Mouse (Mus musculus): ENCODE measurements around the gene Rnf130. TPM values are rescaled to one million over a fixed set of nuclear protein-coding genes. Genes with fewer than 3 reads are reported as not detected.

The Rnf130 gene
- polyA plus RNA-seq, 1 experiment from 2014 or later = 52.6 TPM

DNA sequence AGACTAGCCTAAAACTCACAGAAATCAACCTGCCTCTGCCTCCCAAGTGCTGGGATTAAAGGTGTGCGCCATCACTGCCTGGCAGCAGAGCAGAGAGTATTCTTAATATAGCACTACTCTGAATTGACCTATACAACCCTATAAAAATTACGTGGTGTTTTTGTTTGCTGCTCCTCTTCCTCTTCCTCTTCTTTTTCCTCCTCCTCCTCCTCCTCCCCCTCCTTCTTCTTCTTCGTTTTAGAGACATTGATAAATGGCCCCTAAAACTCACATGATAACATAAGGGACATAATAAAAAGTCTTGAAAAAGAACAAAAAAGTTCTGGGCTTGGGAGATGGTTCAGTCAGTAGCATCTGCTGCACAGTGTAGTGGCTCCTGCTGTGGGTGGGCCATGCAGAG lies 16.0 kb downstream of the Rnf130 start:
- no peak overlapping the region for H3K4me2 ChIP-seq (replicated peaks; ENCODE audit: low read depth)
- ATAC-seq (ENCODE audit: low FRiP score, low TSS enrichment) = no peak
- no peaks in the 10 kb centered on the region for H3K27me3 ChIP-seq (ENCODE audit: control insufficient read depth, insufficient read depth, low read length)
- 71% methylated on average over 3 of the region's 3 CpGs for WGBS
- H3K27ac ChIP-seq (replicated peaks) = no peak overlapping the region
- H3K4me3 ChIP-seq (ENCODE audit: low read depth, low read length) = no peak overlapping the region
- no peaks in the 10 kb centered on the region for H3K36me3 ChIP-seq (ENCODE audit: control insufficient read depth, insufficient read depth, low read length)
- H3K9me3 ChIP-seq (ENCODE audit: control insufficient read depth, low read length) = no peaks in the 10 kb centered on the region
- H3K9ac ChIP-seq (ENCODE audit: low read length) = no peak overlapping the region
- no peak for DNase-seq (ENCODE audit: low spot score)
- H3K4me1 ChIP-seq (replicated peaks; ENCODE audit: control insufficient read depth, insufficient read depth) = no peaks in the 10 kb centered on the region
- TF ChIP-seq EP300 (optimal IDR thresholded peaks at IDR 0.05) = no peak
- TF ChIP-seq CTCF (IDR thresholded peaks at IDR 0.05; ENCODE audit: low read depth) = no peak

DNA sequence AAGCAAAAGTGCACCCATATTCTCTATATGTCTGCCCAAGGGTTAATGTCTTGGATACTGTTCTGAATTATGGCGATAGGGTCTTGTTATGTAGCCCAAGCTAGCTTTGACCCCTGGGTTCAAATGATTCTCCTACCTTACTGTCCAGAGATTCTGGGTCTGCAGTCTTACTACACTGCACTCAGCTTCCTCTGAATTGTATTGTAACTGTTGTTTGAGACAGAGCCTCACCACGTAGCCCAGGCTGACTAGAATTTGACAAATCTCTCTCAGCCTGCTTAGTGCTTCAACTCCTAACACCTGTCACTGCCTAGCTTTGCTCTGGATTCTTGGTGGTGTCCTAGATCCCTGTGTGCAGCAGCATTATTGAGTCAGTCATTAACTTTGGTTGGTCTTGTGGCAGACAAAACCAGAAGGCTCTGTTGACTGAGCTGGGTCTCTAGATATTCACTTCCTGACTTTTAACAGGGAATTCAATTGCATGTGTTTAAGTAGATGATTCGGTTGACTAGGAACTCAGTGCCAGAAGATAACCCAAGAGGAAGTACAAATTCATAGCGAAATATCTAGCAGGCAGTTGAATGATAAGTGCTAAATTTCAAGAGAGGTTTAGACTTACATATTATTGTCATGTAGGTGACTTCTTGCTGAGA lies 17.3 kb downstream of the Rnf130 start:
- H3K4me1 ChIP-seq (replicated peaks; ENCODE audit: control insufficient read depth, insufficient read depth) = no peaks in the 10 kb centered on the region
- no peaks in the 10 kb centered on the region for H3K36me3 ChIP-seq (ENCODE audit: control insufficient read depth, insufficient read depth, low read length)
- ATAC-seq (ENCODE audit: low FRiP score, low TSS enrichment) (no peak), DNase-seq (ENCODE audit: low spot score) (no peak)
- 69% methylated on average over 4 of the region's 4 CpGs for WGBS
- no peak overlapping the region for H3K9ac ChIP-seq (ENCODE audit: low read length)
- H3K4me2 ChIP-seq (replicated peaks; ENCODE audit: low read depth) = no peak overlapping the region
- no peaks in the 10 kb centered on the region for H3K9me3 ChIP-seq (ENCODE audit: control insufficient read depth, low read length)
- H3K27me3 ChIP-seq (ENCODE audit: control insufficient read depth, insufficient read depth, low read length) = no peaks in the 10 kb centered on the region
- H3K27ac ChIP-seq (replicated peaks) = no peak overlapping the region
- TF ChIP-seq EP300 (optimal IDR thresholded peaks at IDR 0.05) (no peak), CTCF (IDR thresholded peaks at IDR 0.05; ENCODE audit: low read depth) (no peak)
- no peak overlapping the region for H3K4me3 ChIP-seq (ENCODE audit: low read depth, low read length)

DNA sequence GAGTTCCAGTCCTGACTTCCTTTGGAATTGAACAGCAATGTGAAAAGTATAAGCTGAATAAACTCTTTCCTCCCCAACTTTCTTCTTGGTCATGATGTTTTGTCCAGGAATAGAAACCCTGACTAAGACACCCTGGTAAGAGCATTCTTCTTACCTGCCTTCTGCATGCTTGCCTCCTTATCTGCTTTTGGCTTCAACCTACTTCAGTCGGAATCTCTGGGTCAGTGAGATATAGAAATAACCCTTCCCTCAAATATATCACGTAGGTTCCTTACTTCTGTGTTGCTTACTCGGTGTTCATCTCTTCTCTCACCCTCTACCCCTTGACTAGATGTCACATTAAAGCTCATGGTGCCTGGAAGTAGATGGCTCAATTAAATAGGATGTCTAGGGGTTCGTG lies 19.3 kb downstream of the Rnf130 start:
- TF ChIP-seq EP300 (optimal IDR thresholded peaks at IDR 0.05) (no peak), CTCF (IDR thresholded peaks at IDR 0.05; ENCODE audit: low read depth) (no peak)
- Histone ChIP-seq H3K27me3 (ENCODE audit: control insufficient read depth, insufficient read depth, low read length) (no peaks in the 10 kb centered on the region), H3K4me2 (replicated peaks; ENCODE audit: low read depth) (no peak overlapping the region), H3K9me3 (ENCODE audit: control insufficient read depth, low read length) (no peaks in the 10 kb centered on the region), H3K9ac (ENCODE audit: low read length) (no peak overlapping the region), H3K4me3 (ENCODE audit: low read depth, low read length) (no peak overlapping the region), H3K36me3 (ENCODE audit: control insufficient read depth, insufficient read depth, low read length) (no peaks in the 10 kb centered on the region), H3K4me1 (replicated peaks; ENCODE audit: control insufficient read depth, insufficient read depth) (no peaks in the 10 kb centered on the region), H3K27ac (replicated peaks) (no peak overlapping the region)
- DNase-seq (ENCODE audit: low spot score) (no peak), ATAC-seq (ENCODE audit: low FRiP score, low TSS enrichment) (no peak)
- WGBS = 87% methylated on average over 4 of the region's 4 CpGs

DNA sequence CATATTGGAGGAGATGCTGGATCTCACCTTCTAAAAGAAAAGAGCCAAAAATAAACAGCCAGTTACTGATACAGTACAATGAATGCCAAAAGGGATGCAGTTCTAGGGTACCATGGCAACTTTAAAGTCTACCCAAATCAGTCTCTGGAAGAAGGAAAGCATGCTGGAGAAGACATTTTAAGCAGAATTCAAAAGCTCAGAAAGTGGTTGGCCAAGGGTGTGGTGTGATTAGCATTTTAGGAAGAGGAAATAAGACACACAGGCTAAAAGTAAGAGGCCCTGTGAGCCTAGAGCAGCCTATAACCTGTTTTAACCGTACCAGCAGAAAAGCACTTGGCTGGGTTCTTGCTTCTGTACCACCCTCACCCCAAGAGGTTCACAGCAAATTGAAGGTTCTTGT lies 22.5 kb downstream of the Rnf130 start:
- H3K9me3 ChIP-seq (ENCODE audit: control insufficient read depth, low read length) = no peaks in the 10 kb centered on the region
- no peak overlapping the region for H3K9ac ChIP-seq (ENCODE audit: low read length)
- no peak overlapping the region for H3K27ac ChIP-seq (replicated peaks)
- H3K4me3 ChIP-seq (ENCODE audit: low read depth, low read length) = no peak overlapping the region
- H3K36me3 ChIP-seq (ENCODE audit: control insufficient read depth, insufficient read depth, low read length) = no peaks in the 10 kb centered on the region
- TF ChIP-seq EP300 (optimal IDR thresholded peaks at IDR 0.05) = no peak
- no peak for TF ChIP-seq CTCF (IDR thresholded peaks at IDR 0.05; ENCODE audit: low read depth)
- no peaks in the 10 kb centered on the region for H3K4me1 ChIP-seq (replicated peaks; ENCODE audit: control insufficient read depth, insufficient read depth)
- H3K4me2 ChIP-seq (replicated peaks; ENCODE audit: low read depth) = no peak overlapping the region
- ATAC-seq (ENCODE audit: low FRiP score, low TSS enrichment) = no peak
- 79% methylated on average over 1 of the region's 1 CpGs for WGBS
- H3K27me3 ChIP-seq (ENCODE audit: control insufficient read depth, insufficient read depth, low read length) = no peaks in the 10 kb centered on the region
- DNase-seq (ENCODE audit: low spot score) = no peak

DNA sequence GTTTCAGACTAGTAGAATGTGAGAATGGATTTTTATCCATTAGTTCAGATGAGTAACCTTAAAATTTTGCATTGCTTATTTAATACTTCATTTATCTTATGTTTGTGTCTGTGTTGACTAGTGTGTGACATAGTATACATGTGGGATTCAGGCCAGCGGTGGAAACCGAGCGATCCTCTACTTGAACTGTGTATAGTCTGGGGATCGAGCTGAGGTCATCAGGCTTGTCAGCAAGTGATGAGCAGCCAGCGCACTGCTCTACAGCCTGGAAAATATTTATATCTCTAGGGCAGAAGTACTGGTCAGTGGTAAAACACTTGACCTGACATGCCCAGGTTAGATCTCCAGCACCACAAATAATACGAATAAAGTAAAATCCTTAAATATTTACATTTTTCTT lies 23.0 kb downstream of the Rnf130 start:
- H3K36me3 ChIP-seq (ENCODE audit: control insufficient read depth, insufficient read depth, low read length) = no peaks in the 10 kb centered on the region
- no peak overlapping the region for H3K27ac ChIP-seq (replicated peaks)
- ATAC-seq (ENCODE audit: low FRiP score, low TSS enrichment) (no peak), DNase-seq (ENCODE audit: low spot score) (no peak)
- 43% methylated on average over 6 of the region's 6 CpGs for WGBS
- no peak for TF ChIP-seq CTCF (IDR thresholded peaks at IDR 0.05; ENCODE audit: low read depth)
- no peak for TF ChIP-seq EP300 (optimal IDR thresholded peaks at IDR 0.05)
- H3K4me2 ChIP-seq (replicated peaks; ENCODE audit: low read depth) = no peak overlapping the region
- H3K27me3 ChIP-seq (ENCODE audit: control insufficient read depth, insufficient read depth, low read length) = no peaks in the 10 kb centered on the region
- H3K9me3 ChIP-seq (ENCODE audit: control insufficient read depth, low read length) = no peaks in the 10 kb centered on the region
- H3K9ac ChIP-seq (ENCODE audit: low read length) = no peak overlapping the region
- H3K4me1 ChIP-seq (replicated peaks; ENCODE audit: control insufficient read depth, insufficient read depth) = no peaks in the 10 kb centered on the region
- no peak overlapping the region for H3K4me3 ChIP-seq (ENCODE audit: low read depth, low read length)

DNA sequence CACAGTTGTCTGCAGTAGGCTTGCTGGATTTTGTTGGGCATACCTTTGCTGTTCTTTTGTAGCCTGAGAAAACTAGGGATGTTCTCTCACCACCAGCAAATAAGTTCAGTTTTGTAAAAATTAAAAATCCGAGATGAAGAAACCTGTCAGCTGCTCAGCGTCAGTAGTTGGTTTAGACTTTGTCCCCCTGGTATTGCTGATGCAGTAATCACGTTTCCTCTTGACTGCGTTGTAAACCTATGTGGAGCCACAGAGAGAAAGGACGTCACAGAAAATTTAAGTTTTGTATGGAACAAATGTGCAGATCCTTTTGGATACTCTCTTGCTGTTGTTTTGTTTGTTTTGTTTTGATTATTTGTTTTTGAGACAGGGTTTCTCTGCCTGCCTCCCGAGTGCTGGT lies 25.2 kb downstream of the Rnf130 start:
- Histone ChIP-seq H3K4me2 (replicated peaks; ENCODE audit: low read depth) (no peak overlapping the region), H3K4me3 (ENCODE audit: low read depth, low read length) (no peak overlapping the region), H3K27me3 (ENCODE audit: control insufficient read depth, insufficient read depth, low read length) (no peaks in the 10 kb centered on the region), H3K36me3 (ENCODE audit: control insufficient read depth, insufficient read depth, low read length) (no peaks in the 10 kb centered on the region), H3K9me3 (ENCODE audit: control insufficient read depth, low read length) (no peaks in the 10 kb centered on the region), H3K4me1 (replicated peaks; ENCODE audit: control insufficient read depth, insufficient read depth) (no peaks in the 10 kb centered on the region), H3K27ac (replicated peaks) (no peak overlapping the region), H3K9ac (ENCODE audit: low read length) (no peak overlapping the region)
- ATAC-seq (ENCODE audit: low FRiP score, low TSS enrichment) (no peak), DNase-seq (ENCODE audit: low spot score) (no peak)
- 71% methylated on average over 6 of the region's 6 CpGs for WGBS
- no peak for TF ChIP-seq CTCF (IDR thresholded peaks at IDR 0.05; ENCODE audit: low read depth)
- no peak for TF ChIP-seq EP300 (optimal IDR thresholded peaks at IDR 0.05)

Data from stomach, postnatal 0 days (tissue).